Mouse (Mus musculus) forebrain, embryonic 10.5 days (tissue): ENCODE measurements around the gene C3. TPM values are rescaled to one million over a fixed set of nuclear protein-coding genes. Genes with fewer than 3 reads are reported as not detected.

Experiments
- DNase-seq: peaks from one replicate; pipeline ENCODE4 v3.0.0-alpha.2; 2017; ENCODE audit warnings: low spot score; ENCODE audit errors: extremely low spot score
- H3K27ac ChIP-seq: fragments of 300-500 bp; sonication (generic); 2 replicates; pipeline ENCODE4 v1.5.1; 2016; ENCODE audit warnings: mild to moderate bottlenecking
- H3K27me3 ChIP-seq: fragments of 300-500 bp; sonication (generic); 2 replicates; pipeline ENCODE4 v1.6.1; 2016; ENCODE audit warnings: mild to moderate bottlenecking; ENCODE audit not compliant: poor library complexity, severe bottlenecking
- H3K36me3 ChIP-seq: fragments of 300-500 bp; sonication (generic); replicated peaks from 2 replicates; pipeline ENCODE4 v1.6.1; 2016; ENCODE audit warnings: mild to moderate bottlenecking, moderate library complexity
- H3K4me1 ChIP-seq: fragments of 300-500 bp; sonication (generic); 2 replicates; pipeline ENCODE4 v1.6.1; 2016
- H3K4me3 ChIP-seq: fragments of 300-500 bp; sonication (generic); 2 replicates; pipeline ENCODE4 v1.5.1; 2016; ENCODE audit warnings: mild to moderate bottlenecking, moderate library complexity
- H3K9me3 ChIP-seq: fragments of 300-500 bp; sonication (generic); 2 replicates; pipeline ENCODE4 v1.6.1; 2016; ENCODE audit warnings: mild to moderate bottlenecking, moderate library complexity
- WGBS: fragments of 180-500 bp; shearing (Covaris S2); methylation state at CpG from one replicate; pipeline ENCODE4 v1.1.7; 2016; 5-methylcytosine and 5-hydroxymethylcytosine counted together
- polyA plus RNA-seq: library from polyadenylated mRNA; unstranded; fragments of >200 nt; fragmentation: Nextera tagmentation; extraction: Ambion mirVana; gene quantifications from 2 replicates; pipeline ENCODE4 v1.2.1, GENCODE M21; 2016

C3 gene
- polyA plus RNA-seq, 1 experiment from 2014 or later: 0.30 TPM

DNA sequence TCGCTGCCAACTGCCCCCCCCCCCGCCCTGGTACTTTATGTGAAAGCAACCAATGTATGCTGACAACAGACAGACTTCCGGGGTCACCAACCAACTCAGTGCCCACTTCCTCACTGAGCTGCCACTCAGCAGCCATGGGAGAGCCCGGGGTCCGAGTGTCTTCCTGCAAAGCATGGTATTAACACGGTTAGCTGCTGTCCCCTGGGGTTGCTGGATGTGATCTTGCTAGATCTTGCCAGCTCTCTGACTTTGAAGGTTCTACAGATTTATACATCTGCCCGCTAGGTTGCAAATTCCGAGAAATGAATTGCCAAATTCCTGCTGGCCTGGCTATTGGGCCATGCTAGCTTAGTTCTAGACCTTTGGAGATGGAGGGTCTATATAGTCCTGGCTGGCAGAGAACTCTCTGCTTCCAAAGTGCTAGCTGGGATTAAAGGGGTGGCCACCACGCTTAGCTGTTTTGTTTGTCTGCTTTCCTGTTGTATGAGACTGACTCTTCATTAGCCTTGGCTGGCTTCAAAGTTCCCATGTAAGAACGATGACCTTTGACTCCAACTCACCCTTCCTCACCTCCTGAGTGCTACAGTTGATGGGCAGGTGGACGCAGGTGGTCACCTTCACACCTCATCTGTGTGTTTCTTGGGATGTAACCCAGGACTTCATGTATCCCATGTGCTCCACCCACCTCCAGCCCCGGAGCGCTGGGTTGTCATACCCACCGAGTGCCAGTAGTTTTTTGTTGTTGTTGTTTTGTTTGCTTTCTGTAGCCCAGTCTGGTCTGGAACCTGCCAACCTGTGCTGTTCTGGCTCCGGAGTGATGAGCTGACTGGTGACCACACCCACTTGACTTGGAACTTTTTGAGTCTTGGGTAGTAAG lies 2.2 kb upstream of the C3 start:
- Histone ChIP-seq H3K27ac (no peak overlapping the region), H3K9me3 (no peaks in the 10 kb centered on the region), H3K27me3 (no peaks in the 10 kb centered on the region), H3K4me1 (no peaks in the 10 kb centered on the region), H3K4me3 (no peak overlapping the region), H3K36me3 (peaks cover 10% of the 10 kb centered on the region)
- no peak for DNase-seq
- WGBS: 81% methylated on average over 15 of the region's 15 CpGs

DNA sequence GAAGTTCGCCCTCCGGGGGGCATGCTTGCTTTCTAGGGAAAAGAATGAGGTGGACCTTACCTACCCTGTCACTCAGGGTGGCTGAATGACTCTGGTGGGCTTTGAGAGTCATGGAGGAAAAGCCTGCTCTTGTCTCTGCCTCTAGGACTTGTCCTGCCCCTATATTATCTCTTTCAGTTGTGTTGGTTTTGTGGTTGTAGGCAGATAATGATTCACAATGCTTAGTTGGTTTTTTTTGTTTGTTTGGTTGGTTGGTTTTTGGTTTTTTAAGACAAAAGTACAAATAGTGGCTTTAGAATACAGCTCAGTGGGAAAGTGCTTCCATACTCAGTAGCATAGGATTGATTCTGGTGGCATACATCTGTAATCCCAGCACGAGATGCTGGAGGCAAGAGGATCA lies 937 bp upstream of the C3 start:
- H3K36me3 ChIP-seq: no peaks in the 10 kb centered on the region
- H3K4me3 ChIP-seq: no peak overlapping the region
- no peaks in the 10 kb centered on the region for H3K9me3 ChIP-seq
- H3K27me3 ChIP-seq: no peaks in the 10 kb centered on the region
- DNase-seq: no peak
- WGBS: 87% methylated on average over 3 of the region's 3 CpGs
- H3K4me1 ChIP-seq: no peaks in the 10 kb centered on the region
- H3K27ac ChIP-seq: no peak overlapping the region

DNA sequence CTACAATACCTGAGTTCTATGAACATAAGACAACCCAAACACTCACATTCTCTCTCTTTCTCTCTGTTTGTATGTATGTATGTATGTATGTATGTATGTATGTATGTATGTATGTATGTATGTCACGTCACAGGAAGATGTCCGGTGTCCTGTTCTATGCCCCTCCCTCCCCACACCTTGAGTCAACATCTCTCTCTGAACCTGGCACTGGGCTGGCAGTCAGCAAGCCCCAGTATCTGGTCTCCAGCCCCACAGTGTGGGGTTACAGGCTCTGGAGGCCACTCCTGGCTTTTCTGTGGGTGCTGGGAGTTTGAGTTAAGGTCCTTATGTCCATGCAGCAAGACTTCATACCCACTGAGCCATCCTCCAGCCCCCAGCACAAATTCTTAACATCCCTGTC lies 468 bp downstream of the C3 start:
- Histone ChIP-seq H3K36me3 (no peaks in the 10 kb centered on the region), H3K9me3 (no peaks in the 10 kb centered on the region), H3K27me3 (no peaks in the 10 kb centered on the region), H3K4me1 (no peaks in the 10 kb centered on the region), H3K27ac (no peak overlapping the region), H3K4me3 (no peak overlapping the region)
- WGBS: 96% methylated on average over 2 of the region's 2 CpGs
- no peak for DNase-seq

DNA sequence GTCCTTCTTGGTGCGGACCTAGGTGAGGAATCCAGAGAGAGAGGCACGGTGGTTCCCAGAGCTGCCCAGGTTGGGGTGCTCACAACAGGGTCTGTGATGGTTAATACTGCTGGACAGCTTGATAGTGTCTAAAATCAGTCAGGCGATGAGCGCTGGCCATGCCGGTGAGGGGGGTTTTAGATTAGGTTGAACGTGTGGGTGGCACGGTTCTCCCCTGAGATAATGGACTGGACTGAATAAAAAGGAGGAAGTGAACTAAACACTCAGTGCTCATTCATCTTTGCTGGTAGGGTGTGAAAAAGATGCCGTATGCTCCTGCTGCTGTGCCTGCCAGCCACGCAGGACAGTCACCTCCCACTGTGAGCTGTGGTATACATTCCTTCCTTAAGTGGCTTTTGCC lies 4.6 kb downstream of the C3 start:
- WGBS: 86% methylated on average over 9 of the region's 9 CpGs
- H3K9me3 ChIP-seq: no peaks in the 10 kb centered on the region
- peaks cover 6% of the 10 kb centered on the region for H3K4me1 ChIP-seq
- DNase-seq: no peak
- H3K27me3 ChIP-seq: no peaks in the 10 kb centered on the region
- H3K4me3 ChIP-seq: no peak overlapping the region
- H3K36me3 ChIP-seq: no peaks in the 10 kb centered on the region
- no peak overlapping the region for H3K27ac ChIP-seq

DNA sequence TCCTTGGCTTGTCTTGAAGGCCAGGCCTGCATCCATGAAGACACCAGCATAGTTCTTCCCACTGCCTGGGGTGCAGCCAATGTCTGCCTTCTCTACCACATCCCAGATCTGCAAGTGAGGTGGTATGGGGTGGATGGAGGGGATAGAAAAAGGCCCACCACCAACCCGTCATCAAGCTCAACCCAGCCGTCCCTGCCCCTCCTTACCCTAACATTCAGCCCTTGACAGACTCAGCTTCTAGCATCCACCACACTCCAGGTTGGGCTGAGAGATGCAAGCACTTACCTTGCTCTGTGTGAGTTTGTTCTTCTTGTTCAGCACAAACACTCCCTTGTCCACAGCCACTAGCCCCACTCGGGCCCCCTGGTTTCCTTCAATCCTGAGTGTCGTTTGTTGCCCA lies 6.0 kb downstream of the C3 start:
- Histone ChIP-seq H3K27ac (no peak overlapping the region), H3K36me3 (no peaks in the 10 kb centered on the region), H3K9me3 (no peaks in the 10 kb centered on the region), H3K4me1 (peaks cover 6% of the 10 kb centered on the region), H3K27me3 (no peaks in the 10 kb centered on the region), H3K4me3 (no peak overlapping the region)
- 95% methylated on average over 4 of the region's 4 CpGs for WGBS
- DNase-seq: no peak

DNA sequence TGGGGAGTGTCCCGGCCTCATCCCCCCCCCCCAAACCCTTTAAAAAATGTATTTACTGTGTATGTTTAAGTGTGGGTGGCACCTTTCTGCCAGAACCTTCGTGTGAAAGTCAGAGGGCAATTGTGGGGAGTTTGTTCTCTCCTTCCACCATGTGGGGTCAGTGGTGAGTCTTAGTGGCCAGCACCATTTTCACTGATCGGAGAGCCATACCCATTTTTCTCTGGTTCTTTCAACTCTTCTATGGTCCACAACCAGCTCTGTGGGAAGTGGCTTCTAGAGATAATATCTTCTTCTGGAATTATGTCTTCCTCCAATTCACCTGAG lies 8.1 kb downstream of the C3 start:
- H3K36me3 ChIP-seq: no peaks in the 10 kb centered on the region
- no peak overlapping the region for H3K27ac ChIP-seq
- WGBS: 25% methylated on average over 3 of the region's 3 CpGs
- no peaks in the 10 kb centered on the region for H3K9me3 ChIP-seq
- H3K27me3 ChIP-seq: 0 out of 2 replicates have a peak, but pooled peaks cover 3% of the 10 kb centered on the region
- DNase-seq: no peak
- peaks cover 6% of the 10 kb centered on the region for H3K4me1 ChIP-seq
- H3K4me3 ChIP-seq: no peak overlapping the region

DNA sequence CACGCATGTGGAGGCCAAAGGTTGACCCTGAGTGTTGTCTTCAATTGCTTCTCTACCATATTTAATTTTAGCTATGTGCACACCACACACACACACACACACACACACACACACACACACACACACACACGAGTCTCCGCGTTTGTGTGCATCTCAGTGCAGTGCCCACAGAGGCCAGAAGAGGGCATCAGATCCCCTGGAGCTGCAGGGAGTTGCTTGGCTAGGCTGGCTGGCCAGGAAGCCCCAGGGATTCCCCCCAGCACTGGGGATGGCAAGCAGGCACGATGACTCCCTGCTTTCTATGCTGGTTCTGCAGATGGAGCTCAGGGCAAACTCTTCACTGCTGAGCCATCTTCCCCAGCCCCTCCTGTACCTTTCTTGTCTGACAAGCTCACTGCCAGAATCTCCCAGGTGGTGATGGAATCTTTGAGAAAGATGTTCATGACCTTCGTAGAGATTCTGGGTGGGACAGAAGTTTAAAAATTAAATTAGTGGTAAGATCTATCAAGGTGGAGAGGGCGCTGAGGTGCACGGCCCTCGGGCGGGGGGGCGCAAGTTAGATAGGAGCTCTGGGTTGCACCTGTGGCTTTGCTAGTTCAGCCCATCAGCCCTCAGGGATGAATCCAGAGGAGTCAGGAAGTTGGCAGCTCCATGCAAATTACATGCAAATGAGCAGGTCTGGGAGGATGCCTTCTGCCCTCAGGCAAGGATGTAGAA lies 8.6 kb downstream of the C3 start:
- H3K27me3 ChIP-seq: 0 out of 2 replicates have a peak, but pooled peaks cover 3% of the 10 kb centered on the region

DNA sequence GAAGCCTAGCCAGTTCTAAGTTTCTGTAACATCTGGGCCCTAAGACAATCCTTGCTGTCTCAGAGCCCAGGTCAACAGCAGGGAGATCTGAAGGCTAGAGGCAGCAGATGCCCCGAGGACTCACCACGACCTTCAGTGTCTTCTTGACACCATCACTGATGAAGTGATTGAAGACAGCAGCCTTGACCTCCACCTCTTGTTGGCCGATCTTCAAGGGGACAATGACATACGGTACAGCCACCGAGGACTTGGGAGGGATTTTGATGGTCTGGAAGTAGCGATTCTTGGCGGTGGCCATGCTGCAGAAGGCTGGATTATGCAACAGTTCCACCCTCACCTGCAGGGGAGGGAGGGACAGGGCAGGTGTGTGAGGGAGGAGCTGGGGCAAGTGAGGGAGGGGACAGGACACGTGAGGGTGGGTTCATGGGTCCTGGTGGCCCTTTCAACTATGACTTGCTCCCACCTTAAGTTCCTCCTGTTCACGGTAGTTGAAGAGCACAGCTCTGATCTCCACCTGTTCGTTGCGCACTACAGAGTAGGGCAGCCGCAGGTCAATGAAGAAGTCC lies 9.5 kb downstream of the C3 start:
- Histone ChIP-seq H3K36me3 (no peaks in the 10 kb centered on the region), H3K4me1 (peaks cover 6% of the 10 kb centered on the region), H3K27me3 (0 out of 2 replicates have a peak, but pooled peaks cover 3% of the 10 kb centered on the region), H3K9me3 (no peaks in the 10 kb centered on the region), H3K4me3 (no peak overlapping the region), H3K27ac (no peak overlapping the region)
- 82% methylated on average over 12 of the region's 12 CpGs for WGBS
- DNase-seq: no peak

More for the DNA sequence above, 8.6 kb downstream of the C3 start:
- H3K9me3 ChIP-seq: no peaks in the 10 kb centered on the region
- WGBS: 22% methylated on average over 11 of the region's 11 CpGs
- peaks cover 6% of the 10 kb centered on the region for H3K4me1 ChIP-seq
- no peak overlapping the region for H3K4me3 ChIP-seq
- H3K36me3 ChIP-seq: no peaks in the 10 kb centered on the region
- peak; percentile 61 for DNase-seq
- no peak overlapping the region for H3K27ac ChIP-seq

DNA sequence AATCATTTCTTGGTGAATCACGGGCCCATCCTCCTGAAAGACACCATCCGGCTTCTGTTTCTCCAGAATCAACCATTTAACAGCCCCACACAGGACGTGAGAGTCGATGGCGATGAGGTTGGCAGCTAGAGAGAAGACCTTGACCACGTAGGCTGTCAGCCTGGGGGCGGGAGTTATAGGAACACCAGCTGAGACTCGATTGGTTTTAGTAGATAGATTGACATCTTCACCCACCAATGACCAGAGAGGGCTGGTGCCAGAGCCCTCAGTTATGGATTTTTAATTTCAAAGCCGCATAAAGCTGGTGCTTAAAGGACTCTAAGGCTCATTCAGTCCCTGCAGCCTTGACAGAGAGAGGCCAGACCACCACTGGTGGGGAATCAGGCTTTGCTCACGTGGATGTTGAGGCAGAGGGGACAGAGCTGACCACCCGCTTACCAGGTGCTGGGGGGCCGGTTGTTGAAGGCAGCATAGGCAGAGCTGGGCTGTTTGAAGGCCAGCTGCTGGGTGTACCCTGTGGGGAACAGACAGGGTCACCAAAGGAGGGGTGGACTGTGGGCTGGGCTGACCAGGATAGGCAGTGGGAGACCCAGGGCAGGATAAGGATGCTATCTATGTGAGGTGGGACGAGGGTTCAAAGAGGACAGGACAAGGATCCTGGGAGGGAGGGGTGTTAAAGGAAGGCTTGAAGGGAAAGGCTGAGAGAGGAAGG lies 13.1 kb downstream of the C3 start:
- no peak for DNase-seq
- H3K36me3 ChIP-seq: no peaks in the 10 kb centered on the region
- H3K9me3 ChIP-seq: no peaks in the 10 kb centered on the region
- H3K4me1 ChIP-seq: peaks cover 6% of the 10 kb centered on the region
- 0 out of 2 replicates have a peak, but pooled peaks cover 3% of the 10 kb centered on the region for H3K27me3 ChIP-seq
- H3K4me3 ChIP-seq: no peak overlapping the region
- WGBS: 53% methylated on average over 13 of the region's 13 CpGs
- H3K27ac ChIP-seq: no peak overlapping the region

DNA sequence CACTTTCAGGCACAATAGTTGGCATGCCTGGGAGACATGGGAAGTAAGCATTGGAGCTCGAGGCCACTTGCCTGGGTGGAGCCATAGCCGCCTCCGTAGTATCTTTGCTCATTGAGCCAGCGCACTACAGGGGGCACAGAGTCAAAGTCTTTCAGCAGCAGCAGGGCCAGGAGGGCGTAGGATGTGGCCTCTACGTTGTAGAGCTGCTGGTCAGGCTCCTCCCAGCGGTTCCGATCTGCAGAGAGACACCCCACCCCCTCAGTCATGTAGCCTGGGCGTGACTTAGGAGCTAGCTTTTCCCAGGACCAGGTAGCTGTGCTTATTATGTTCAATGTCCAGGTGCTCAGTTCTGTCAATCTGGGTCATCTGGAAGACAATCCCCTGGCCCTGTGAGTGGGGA lies 16.4 kb downstream of the C3 start:
- H3K27ac ChIP-seq: no peak overlapping the region
- no peak for DNase-seq
- H3K4me1 ChIP-seq: no peaks in the 10 kb centered on the region
- 76% methylated on average over 9 of the region's 9 CpGs for WGBS
- no peaks in the 10 kb centered on the region for H3K36me3 ChIP-seq
- no peaks in the 10 kb centered on the region for H3K9me3 ChIP-seq
- H3K27me3 ChIP-seq: 0 out of 2 replicates have a peak, but pooled peaks cover 3% of the 10 kb centered on the region
- H3K4me3 ChIP-seq: no peak overlapping the region

DNA sequence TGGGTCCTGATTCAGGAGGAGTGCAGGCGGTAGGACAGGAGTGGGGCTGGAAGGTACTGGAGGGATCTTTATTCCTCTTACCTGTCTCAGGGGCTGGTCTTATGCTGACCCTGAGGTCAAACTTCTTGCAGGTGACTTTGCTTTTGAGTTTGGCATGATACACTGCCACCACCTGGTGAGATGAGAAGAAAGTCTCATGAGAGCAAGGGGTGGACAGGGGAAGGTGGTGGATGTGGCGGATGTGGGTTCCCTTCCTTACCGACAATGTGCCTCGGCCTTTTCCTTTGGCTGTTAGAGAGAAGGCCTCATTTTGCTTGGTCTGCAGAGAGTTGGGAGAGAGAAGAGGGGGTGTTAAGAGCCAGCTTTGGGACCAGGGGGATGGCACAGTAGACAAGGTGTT lies 18.6 kb downstream of the C3 start:
- no peaks in the 10 kb centered on the region for H3K27me3 ChIP-seq
- no peak for DNase-seq
- no peaks in the 10 kb centered on the region for H3K9me3 ChIP-seq
- H3K27ac ChIP-seq: no peak overlapping the region
- no peak overlapping the region for H3K4me3 ChIP-seq
- H3K4me1 ChIP-seq: no peaks in the 10 kb centered on the region
- H3K36me3 ChIP-seq: no peaks in the 10 kb centered on the region
- 87% methylated on average over 4 of the region's 4 CpGs for WGBS

DNA sequence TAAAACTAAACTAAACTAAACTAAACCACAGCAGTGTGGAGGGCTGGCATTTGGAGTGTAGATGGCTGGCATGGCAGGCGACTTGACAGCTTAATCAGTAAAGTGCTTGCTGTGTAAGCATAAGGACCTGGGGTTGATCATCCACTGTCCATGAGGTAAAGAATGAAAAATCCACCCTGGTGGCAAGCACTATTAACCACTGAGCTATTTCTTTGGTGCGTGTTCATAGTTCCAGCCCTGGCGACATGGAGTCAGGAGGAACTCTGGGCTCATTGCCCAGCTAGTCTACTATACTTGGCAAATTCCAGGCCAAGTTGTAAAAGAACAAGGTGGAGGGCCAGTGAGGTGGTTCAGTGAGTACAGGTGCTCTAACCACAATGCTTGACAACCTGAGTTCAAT lies 20.0 kb downstream of the C3 start:
- 90% methylated on average over 3 of the region's 3 CpGs for WGBS
- H3K27me3 ChIP-seq: no peaks in the 10 kb centered on the region
- DNase-seq: no peak
- no peaks in the 10 kb centered on the region for H3K9me3 ChIP-seq
- H3K27ac ChIP-seq: no peak overlapping the region
- H3K36me3 ChIP-seq: no peaks in the 10 kb centered on the region
- no peaks in the 10 kb centered on the region for H3K4me1 ChIP-seq
- H3K4me3 ChIP-seq: no peak overlapping the region
